Mouse (Mus musculus): ENCODE results near the gene Gna14. TPM values are rescaled to one million over a fixed set of nuclear protein-coding genes. Genes with fewer than 3 reads are reported as not detected.
A peak's percentile ranks its signal among the peaks of the same experiment; 100 is the strongest.

Gene Gna14
- polyA plus RNA-seq, 1 experiment from 2014 or later: 23.8 TPM

DNA sequence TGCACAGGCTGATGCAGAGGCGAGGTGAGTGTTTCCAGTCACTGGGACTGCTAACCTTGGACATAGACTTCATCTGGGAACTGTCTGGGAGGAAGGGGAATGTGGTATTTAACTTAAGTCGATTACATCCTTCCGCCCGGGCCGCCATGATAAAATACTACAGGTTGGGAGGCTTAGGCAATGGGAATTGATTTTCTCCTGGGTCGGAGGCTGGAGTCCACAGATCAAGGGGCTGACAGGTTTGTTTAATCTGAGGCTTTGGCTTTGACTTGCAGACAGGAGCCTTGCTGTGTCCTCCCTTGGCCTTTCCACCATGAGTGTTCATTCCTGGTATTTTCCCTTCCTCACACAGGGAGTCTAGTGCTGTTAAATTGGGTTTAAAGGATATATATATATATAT lies 5.8 kb downstream of the Gna14 start:
- ATAC-seq (replicated peaks; ENCODE audit: low FRiP score, low TSS enrichment, low read depth): no peak
- Histone ChIP-seq H3K4me3 (ENCODE audit: low read depth, low read length) (no peak overlapping the region), H3K27ac (ENCODE audit: low read depth) (no peak overlapping the region), H3K27me3 (replicated peaks; ENCODE audit: control insufficient read depth, insufficient read depth, low read length) (no peaks in the 10 kb centered on the region), H3K4me2 (ENCODE audit: low read length) (no peak overlapping the region), H3K4me1 (replicated peaks; ENCODE audit: control insufficient read depth, insufficient read depth, low read length) (peaks cover 23% of the 10 kb centered on the region), H3K9me3 (ENCODE audit: control insufficient read depth, low read length) (no peaks in the 10 kb centered on the region), H3K9ac (ENCODE audit: low read length) (no peak overlapping the region), H3K36me3 (ENCODE audit: control insufficient read depth, insufficient read depth, low read length) (no peaks in the 10 kb centered on the region)
- 66% methylated on average over 6 of the region's 6 CpGs for WGBS
- DNase-seq (ENCODE audit: low spot score): no peak

DNA sequence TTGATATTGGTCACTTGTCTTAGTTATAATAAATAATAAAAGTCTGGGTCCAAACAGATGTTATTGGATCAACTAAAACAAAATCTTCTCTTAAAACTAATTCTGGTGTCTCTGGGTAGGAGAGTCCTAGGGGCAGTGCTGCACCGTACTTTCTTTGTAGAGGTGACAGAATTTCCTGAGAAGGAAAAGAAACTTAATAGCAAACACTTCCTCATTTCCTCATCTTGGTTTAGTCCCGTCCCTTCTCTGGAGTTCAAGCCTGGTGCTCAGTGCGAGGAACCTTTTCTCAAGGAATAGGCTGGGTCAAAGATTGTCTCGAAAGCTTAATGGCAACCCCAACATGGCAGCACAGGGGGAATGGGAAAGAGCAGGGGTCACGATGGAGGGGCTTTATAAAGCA lies 7.8 kb downstream of the Gna14 start:
- DNase-seq (ENCODE audit: low spot score) (no peak), ATAC-seq (replicated peaks; ENCODE audit: low FRiP score, low TSS enrichment, low read depth) (no peak)
- no peak overlapping the region for H3K4me2 ChIP-seq (ENCODE audit: low read length)
- no peak overlapping the region for H3K9ac ChIP-seq (ENCODE audit: low read length)
- no peak overlapping the region for H3K27ac ChIP-seq (ENCODE audit: low read depth)
- H3K9me3 ChIP-seq (ENCODE audit: control insufficient read depth, low read length): no peaks in the 10 kb centered on the region
- peaks cover 28% of the 10 kb centered on the region for H3K4me1 ChIP-seq (replicated peaks; ENCODE audit: control insufficient read depth, insufficient read depth, low read length)
- no peak overlapping the region for H3K4me3 ChIP-seq (ENCODE audit: low read depth, low read length)
- H3K27me3 ChIP-seq (replicated peaks; ENCODE audit: control insufficient read depth, insufficient read depth, low read length): no peaks in the 10 kb centered on the region
- 81% methylated on average over 5 of the region's 5 CpGs for WGBS
- H3K36me3 ChIP-seq (ENCODE audit: control insufficient read depth, insufficient read depth, low read length): no peaks in the 10 kb centered on the region

DNA sequence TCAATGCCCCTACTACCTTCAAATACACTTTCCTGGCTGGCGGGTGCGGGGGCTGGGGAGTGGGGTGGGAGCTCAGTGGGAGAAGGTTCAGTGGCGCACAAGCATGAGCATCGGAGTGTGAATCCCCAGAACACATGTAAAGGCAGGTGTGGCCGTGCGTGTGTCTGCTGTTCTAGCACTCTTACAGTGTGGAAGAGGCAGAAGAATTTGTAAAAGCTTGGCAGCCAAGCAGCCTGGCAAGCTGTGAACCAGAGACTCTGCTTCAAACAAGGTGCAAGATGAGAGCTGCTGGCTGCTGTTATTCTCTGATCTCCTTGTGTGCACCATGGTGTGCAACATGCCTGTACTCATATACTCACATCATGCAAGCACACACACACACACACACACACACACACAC lies 11.1 kb downstream of the Gna14 start:
- no peak overlapping the region for H3K9ac ChIP-seq (ENCODE audit: low read length)
- ATAC-seq (replicated peaks; ENCODE audit: low FRiP score, low TSS enrichment, low read depth): no peak
- DNase-seq (ENCODE audit: low spot score): no peak
- H3K4me2 ChIP-seq (ENCODE audit: low read length): no peak overlapping the region
- WGBS: 91% methylated on average over 6 of the region's 6 CpGs
- H3K27ac ChIP-seq (ENCODE audit: low read depth): no peak overlapping the region
- no peaks in the 10 kb centered on the region for H3K27me3 ChIP-seq (replicated peaks; ENCODE audit: control insufficient read depth, insufficient read depth, low read length)
- H3K4me3 ChIP-seq (ENCODE audit: low read depth, low read length): no peak overlapping the region
- H3K9me3 ChIP-seq (ENCODE audit: control insufficient read depth, low read length): no peaks in the 10 kb centered on the region
- H3K36me3 ChIP-seq (ENCODE audit: control insufficient read depth, insufficient read depth, low read length): no peaks in the 10 kb centered on the region
- H3K4me1 ChIP-seq (replicated peaks; ENCODE audit: control insufficient read depth, insufficient read depth, low read length): peaks cover 22% of the 10 kb centered on the region

DNA sequence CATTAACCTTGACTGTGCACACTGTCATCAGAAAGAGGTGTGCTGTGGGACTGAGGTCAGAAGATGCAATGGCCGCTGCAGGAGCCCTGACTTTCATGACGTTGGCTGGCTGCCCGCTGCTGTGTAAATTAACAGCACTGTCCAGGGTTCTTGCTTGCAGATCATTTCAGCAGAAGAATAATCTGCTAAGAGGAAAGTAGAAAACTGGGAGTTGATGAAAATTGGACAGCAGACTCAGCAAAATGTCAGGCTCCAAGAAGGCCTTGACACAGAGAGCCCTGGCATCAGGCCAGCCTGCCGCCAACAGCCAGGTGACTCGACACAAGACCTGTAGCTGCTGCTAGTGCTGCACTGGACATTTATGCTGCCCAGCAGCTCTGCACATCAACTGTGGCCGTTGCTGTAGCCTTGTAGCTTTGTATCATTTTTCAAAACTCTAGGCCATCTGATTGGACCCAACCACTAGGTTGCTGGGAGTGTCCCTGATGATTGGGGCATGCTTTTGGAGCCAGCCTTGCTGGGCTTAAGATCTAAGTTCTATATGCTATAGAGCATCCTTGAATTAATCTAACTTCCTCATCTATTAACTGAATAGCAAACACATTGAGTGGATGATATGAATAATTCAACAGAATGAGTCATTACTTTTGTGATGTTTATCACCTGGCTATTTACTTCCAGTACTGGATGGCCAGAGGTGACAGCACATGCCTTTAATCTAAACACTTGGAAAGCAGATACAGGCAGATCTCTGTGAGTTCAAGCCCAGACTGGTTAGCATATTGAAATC lies 12.5 kb downstream of the Gna14 start:
- Histone ChIP-seq H3K4me1 (replicated peaks; ENCODE audit: control insufficient read depth, insufficient read depth, low read length) (peaks cover 20% of the 10 kb centered on the region), H3K27me3 (replicated peaks; ENCODE audit: control insufficient read depth, insufficient read depth, low read length) (no peaks in the 10 kb centered on the region), H3K36me3 (ENCODE audit: control insufficient read depth, insufficient read depth, low read length) (no peaks in the 10 kb centered on the region), H3K4me2 (ENCODE audit: low read length) (no peak overlapping the region), H3K9me3 (ENCODE audit: control insufficient read depth, low read length) (no peaks in the 10 kb centered on the region), H3K4me3 (ENCODE audit: low read depth, low read length) (no peak overlapping the region), H3K9ac (ENCODE audit: low read length) (no peak overlapping the region), H3K27ac (ENCODE audit: low read depth) (peak overlapping the region; percentile 45; the same call in 1 of the 2 replicates)
- no peak for ATAC-seq (replicated peaks; ENCODE audit: low FRiP score, low TSS enrichment, low read depth)
- no peak for DNase-seq (ENCODE audit: low spot score)
- 40% methylated on average over 6 of the region's 6 CpGs for WGBS

DNA sequence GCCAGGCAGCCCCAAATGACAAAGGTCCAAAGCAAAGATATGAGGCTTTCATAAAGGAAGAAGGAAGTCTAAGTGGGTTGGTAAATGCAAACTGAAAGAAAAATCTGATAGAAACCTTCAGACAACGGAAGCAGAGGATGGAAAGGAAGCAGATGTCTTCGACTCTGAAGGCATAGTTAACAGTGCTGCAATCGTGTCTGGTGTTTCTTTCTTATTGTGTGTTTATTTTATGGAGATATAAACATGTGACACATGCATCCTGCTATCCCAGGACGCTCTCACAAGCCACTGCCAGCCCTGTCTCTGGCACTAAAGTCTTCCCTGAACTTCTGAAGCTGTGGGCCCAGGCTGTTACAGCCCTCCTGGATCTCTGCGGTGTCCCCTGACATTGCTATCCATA lies 13.2 kb downstream of the Gna14 start:
- Histone ChIP-seq H3K9me3 (ENCODE audit: control insufficient read depth, low read length) (no peaks in the 10 kb centered on the region), H3K9ac (ENCODE audit: low read length) (no peak overlapping the region), H3K4me3 (ENCODE audit: low read depth, low read length) (no peak overlapping the region), H3K27me3 (replicated peaks; ENCODE audit: control insufficient read depth, insufficient read depth, low read length) (no peaks in the 10 kb centered on the region), H3K36me3 (ENCODE audit: control insufficient read depth, insufficient read depth, low read length) (no peaks in the 10 kb centered on the region), H3K27ac (ENCODE audit: low read depth) (peak overlapping the region; percentile 45), H3K4me2 (ENCODE audit: low read length) (no peak overlapping the region), H3K4me1 (replicated peaks; ENCODE audit: control insufficient read depth, insufficient read depth, low read length) (peaks cover 20% of the 10 kb centered on the region)
- ATAC-seq (replicated peaks; ENCODE audit: low FRiP score, low TSS enrichment, low read depth): no peak
- 45% methylated on average over 5 of the region's 5 CpGs for WGBS
- no peak for DNase-seq (ENCODE audit: low spot score)

DNA sequence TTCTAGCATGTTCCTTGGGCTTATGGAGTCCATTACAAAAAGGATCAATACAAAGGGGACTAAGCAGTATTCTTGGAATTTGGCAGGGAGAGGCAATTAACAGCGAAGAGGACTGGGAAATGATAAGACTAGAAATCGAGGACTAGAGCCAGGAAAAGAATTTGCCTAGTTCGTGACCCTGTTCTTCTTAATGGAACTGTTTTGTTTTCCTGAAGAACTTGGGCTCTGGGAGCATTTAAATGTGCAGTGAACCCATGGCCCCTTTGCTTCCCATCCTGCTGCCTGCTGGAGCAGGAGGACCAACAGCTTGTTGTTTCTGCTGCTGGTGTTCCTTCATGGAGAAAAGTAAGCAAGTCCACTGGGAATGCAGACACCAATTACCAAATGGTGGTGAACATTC lies 15.3 kb downstream of the Gna14 start:
- DNase-seq (ENCODE audit: low spot score) (no peak), ATAC-seq (replicated peaks; ENCODE audit: low FRiP score, low TSS enrichment, low read depth) (no peak)
- no peaks in the 10 kb centered on the region for H3K9me3 ChIP-seq (ENCODE audit: control insufficient read depth, low read length)
- 51% methylated on average over 3 of the region's 3 CpGs for WGBS
- H3K4me2 ChIP-seq (ENCODE audit: low read length): no peak overlapping the region
- H3K27me3 ChIP-seq (replicated peaks; ENCODE audit: control insufficient read depth, insufficient read depth, low read length): no peaks in the 10 kb centered on the region
- no peak overlapping the region for H3K4me3 ChIP-seq (ENCODE audit: low read depth, low read length)
- no peaks in the 10 kb centered on the region for H3K36me3 ChIP-seq (ENCODE audit: control insufficient read depth, insufficient read depth, low read length)
- H3K27ac ChIP-seq (ENCODE audit: low read depth): no peak overlapping the region
- H3K4me1 ChIP-seq (replicated peaks; ENCODE audit: control insufficient read depth, insufficient read depth, low read length): peaks cover 20% of the 10 kb centered on the region
- no peak overlapping the region for H3K9ac ChIP-seq (ENCODE audit: low read length)

DNA sequence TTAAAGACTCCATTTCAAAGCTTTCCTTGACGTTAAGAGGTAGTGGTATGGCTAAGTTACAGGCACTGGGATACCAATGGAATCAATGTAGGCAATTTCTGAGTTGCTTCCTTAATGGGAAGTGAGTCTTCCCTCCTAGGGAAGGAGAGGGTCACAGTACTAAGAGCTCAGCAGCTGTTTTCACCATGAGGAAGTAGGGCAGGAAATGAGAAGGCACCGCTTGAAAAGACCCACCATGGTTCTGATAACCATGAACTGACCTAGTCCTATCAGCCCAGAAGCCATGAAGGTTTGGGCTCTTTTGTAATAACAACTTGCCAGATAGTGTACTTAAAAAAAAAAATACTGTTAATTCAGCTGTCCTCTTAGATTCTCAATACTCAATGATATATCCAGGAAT lies 20.6 kb downstream of the Gna14 start:
- DNase-seq (ENCODE audit: low spot score) (no peak), ATAC-seq (replicated peaks; ENCODE audit: low FRiP score, low TSS enrichment, low read depth) (no peak)
- Histone ChIP-seq H3K9ac (ENCODE audit: low read length) (no peak overlapping the region), H3K4me3 (ENCODE audit: low read depth, low read length) (no peak overlapping the region), H3K4me2 (ENCODE audit: low read length) (no peak overlapping the region), H3K36me3 (ENCODE audit: control insufficient read depth, insufficient read depth, low read length) (no peaks in the 10 kb centered on the region), H3K9me3 (ENCODE audit: control insufficient read depth, low read length) (no peaks in the 10 kb centered on the region), H3K4me1 (replicated peaks; ENCODE audit: control insufficient read depth, insufficient read depth, low read length) (no peaks in the 10 kb centered on the region), H3K27me3 (replicated peaks; ENCODE audit: control insufficient read depth, insufficient read depth, low read length) (no peaks in the 10 kb centered on the region), H3K27ac (ENCODE audit: low read depth) (no peak overlapping the region)
- 82% methylated on average over 2 of the region's 2 CpGs for WGBS

DNA sequence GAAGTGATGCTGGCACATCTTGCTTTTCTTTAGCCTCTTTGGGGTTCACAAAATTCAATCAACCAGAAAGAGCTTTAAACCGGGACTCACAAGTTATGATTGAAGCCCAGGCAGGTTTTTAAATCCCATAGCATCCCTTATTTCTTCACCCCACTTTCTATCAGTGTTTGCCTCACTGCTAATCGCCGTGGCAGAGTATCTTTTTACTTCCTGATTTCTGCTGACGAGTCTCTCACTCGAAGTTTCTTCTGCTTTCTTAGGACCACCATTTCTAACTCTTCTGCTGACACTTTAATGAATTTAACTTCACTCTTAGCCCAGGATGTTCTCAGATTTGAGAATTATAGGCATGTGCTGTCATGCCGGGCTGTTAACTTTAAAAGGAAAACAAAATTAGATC lies 21.6 kb downstream of the Gna14 start:
- 0 out of 2 replicates have a peak, but pooled peaks cover 1% of the 10 kb centered on the region for H3K4me1 ChIP-seq (replicated peaks; ENCODE audit: control insufficient read depth, insufficient read depth, low read length)
- H3K36me3 ChIP-seq (ENCODE audit: control insufficient read depth, insufficient read depth, low read length): no peaks in the 10 kb centered on the region
- no peak overlapping the region for H3K9ac ChIP-seq (ENCODE audit: low read length)
- 85% methylated on average over 6 of the region's 6 CpGs for WGBS
- H3K27me3 ChIP-seq (replicated peaks; ENCODE audit: control insufficient read depth, insufficient read depth, low read length): no peaks in the 10 kb centered on the region
- H3K4me3 ChIP-seq (ENCODE audit: low read depth, low read length): no peak overlapping the region
- no peaks in the 10 kb centered on the region for H3K9me3 ChIP-seq (ENCODE audit: control insufficient read depth, low read length)
- DNase-seq (ENCODE audit: low spot score) (no peak), ATAC-seq (replicated peaks; ENCODE audit: low FRiP score, low TSS enrichment, low read depth) (no peak)
- no peak overlapping the region for H3K27ac ChIP-seq (ENCODE audit: low read depth)
- no peak overlapping the region for H3K4me2 ChIP-seq (ENCODE audit: low read length)

DNA sequence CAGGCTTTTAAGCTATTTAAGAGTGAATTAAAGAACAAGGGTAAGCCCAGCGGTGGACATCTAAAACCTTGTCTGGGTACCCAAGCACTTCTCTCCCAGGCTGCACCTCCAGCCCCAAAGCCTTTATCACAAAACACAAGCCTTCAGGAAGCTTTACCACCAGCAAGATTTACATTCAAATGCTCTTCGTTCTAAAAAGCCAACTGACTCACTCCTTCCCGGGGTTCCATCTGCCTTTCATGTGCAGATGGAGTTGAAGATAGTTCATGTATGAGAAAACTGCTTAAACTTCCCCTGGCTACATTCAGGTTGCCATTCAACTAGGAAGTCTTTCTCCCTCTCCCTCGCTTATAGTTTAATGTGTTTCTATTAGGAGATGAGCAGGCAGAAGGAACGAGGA lies 23.8 kb downstream of the Gna14 start:
- H3K4me3 ChIP-seq (ENCODE audit: low read depth, low read length): no peak overlapping the region
- no peaks in the 10 kb centered on the region for H3K27me3 ChIP-seq (replicated peaks; ENCODE audit: control insufficient read depth, insufficient read depth, low read length)
- WGBS: 62% methylated on average over 5 of the region's 5 CpGs

More for the DNA sequence above, 23.8 kb downstream of the Gna14 start:
- no peak overlapping the region for H3K4me2 ChIP-seq (ENCODE audit: low read length)
- no peak overlapping the region for H3K9ac ChIP-seq (ENCODE audit: low read length)
- H3K9me3 ChIP-seq (ENCODE audit: control insufficient read depth, low read length): no peaks in the 10 kb centered on the region
- no peak for DNase-seq (ENCODE audit: low spot score)
- no peaks in the 10 kb centered on the region for H3K36me3 ChIP-seq (ENCODE audit: control insufficient read depth, insufficient read depth, low read length)
- ATAC-seq (replicated peaks; ENCODE audit: low FRiP score, low TSS enrichment, low read depth): no peak
- no peak overlapping the region for H3K27ac ChIP-seq (ENCODE audit: low read depth)
- 0 out of 2 replicates have a peak, but pooled peaks cover 6% of the 10 kb centered on the region for H3K4me1 ChIP-seq (replicated peaks; ENCODE audit: control insufficient read depth, insufficient read depth, low read length)

Measured in intestine, embryonic 14.5 days (tissue).